Mouse (Mus musculus) spleen, adult 2 months (tissue): ENCODE results near the gene S100a1. TPM values are rescaled to one million over a fixed set of nuclear protein-coding genes. Genes with fewer than 3 reads are reported as not detected.
A peak's percentile ranks its signal among the peaks of the same experiment; 100 is the strongest.

ENCODE experiments used
- DNase-seq, 2 experiments: peaks; one replicate each; pipeline versions ENCODE4 v3.0.0 to v3.0.0-alpha.2; 2012 to 2021; ENCODE audit warnings: low spot score in 2 of 2, low read depth in 1 of 2
- H3K27ac ChIP-seq: fragments of 200-500 bp; 2 replicates; pipeline ENCODE4 v1.5.1; 2012; ENCODE audit warnings: low read length, inconsistent platforms; ENCODE audit not compliant: insufficient read depth
- H3K27me3 ChIP-seq: fragments of 200-500 bp; 2 replicates; pipeline ENCODE4 v1.6.1; 2012; ENCODE audit warnings: mild to moderate bottlenecking, moderate library complexity, low read length, inconsistent platforms; ENCODE audit not compliant: control insufficient read depth, insufficient read depth
- H3K36me3 ChIP-seq: fragments of 200-500 bp; 2 replicates; pipeline ENCODE4 v1.6.1; 2012; ENCODE audit warnings: mild to moderate bottlenecking, low read length, inconsistent platforms; ENCODE audit not compliant: control insufficient read depth, insufficient read depth
- H3K4me1 ChIP-seq: fragments of 200-500 bp; 2 replicates; pipeline ENCODE4 v1.6.1; 2011; ENCODE audit warnings: inconsistent platforms; ENCODE audit not compliant: control insufficient read depth, insufficient read depth, insufficient read length
- H3K4me3 ChIP-seq: fragments of 200-500 bp; 2 replicates; pipeline ENCODE4 v1.5.1; 2011; ENCODE audit warnings: mild to moderate bottlenecking, inconsistent platforms; ENCODE audit not compliant: insufficient read depth, insufficient read length; ENCODE audit errors: extremely low read depth
- CTCF ChIP-seq: fragments of 200-500 bp; IDR thresholded peaks from 2 replicates; pipeline ENCODE4 v1.5.1; 2011; ENCODE audit warnings: mild to moderate bottlenecking, inconsistent platforms; ENCODE audit not compliant: insufficient read depth, insufficient read length, insufficient replicate concordance; ENCODE audit errors: extremely low read depth
- POLR2A ChIP-seq: fragments of 200-500 bp; IDR thresholded peaks from 2 replicates; pipeline ENCODE4 v1.6.1; 2011; ENCODE audit warnings: low read depth, low read length, inconsistent platforms
- WGBS: fragments of 180-500 bp; shearing (Covaris S2); methylation state at CpG from one replicate; pipeline ENCODE4 v1.1.7; 2018; 5-methylcytosine and 5-hydroxymethylcytosine counted together
- polyA plus RNA-seq: library from polyadenylated mRNA; depleted of rRNA; stranded (reverse); fragments of >200 nt; gene quantifications from 2 replicates; pipeline ENCODE4 v1.2.3, GENCODE M21; 2012

Gene S100a1
- polyA plus RNA-seq, 1 experiment, result 28.8 TPM

DNA sequence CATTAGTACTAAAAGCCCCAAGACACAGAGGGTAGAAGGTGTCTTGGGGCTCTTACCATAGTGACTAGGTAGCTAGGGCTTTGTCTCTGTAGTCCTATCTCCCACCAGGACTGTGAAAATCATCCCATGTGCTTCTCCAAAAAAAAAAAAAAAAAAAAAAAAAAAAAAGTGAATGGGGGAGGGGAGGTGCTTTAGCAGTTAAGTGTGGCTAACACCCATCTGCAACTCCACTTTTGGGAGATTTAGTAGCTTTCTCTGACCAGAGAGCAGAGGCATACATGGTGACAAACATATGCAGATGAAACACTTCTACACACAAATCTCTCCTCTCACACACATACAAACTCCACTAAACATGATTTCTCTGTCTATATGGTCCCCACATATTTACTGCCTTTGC, 16.6 kb downstream of the S100a1 start:
- Histone ChIP-seq H3K4me3 (no peak overlapping the region), H3K27me3 (no peaks in the 10 kb centered on the region), H3K27ac (no peak overlapping the region), H3K36me3 (peaks cover 37% of the 10 kb centered on the region), H3K4me1 (no peaks in the 10 kb centered on the region)
- DNase-seq, result no peak
- TF ChIP-seq POLR2A, result no peak

DNA sequence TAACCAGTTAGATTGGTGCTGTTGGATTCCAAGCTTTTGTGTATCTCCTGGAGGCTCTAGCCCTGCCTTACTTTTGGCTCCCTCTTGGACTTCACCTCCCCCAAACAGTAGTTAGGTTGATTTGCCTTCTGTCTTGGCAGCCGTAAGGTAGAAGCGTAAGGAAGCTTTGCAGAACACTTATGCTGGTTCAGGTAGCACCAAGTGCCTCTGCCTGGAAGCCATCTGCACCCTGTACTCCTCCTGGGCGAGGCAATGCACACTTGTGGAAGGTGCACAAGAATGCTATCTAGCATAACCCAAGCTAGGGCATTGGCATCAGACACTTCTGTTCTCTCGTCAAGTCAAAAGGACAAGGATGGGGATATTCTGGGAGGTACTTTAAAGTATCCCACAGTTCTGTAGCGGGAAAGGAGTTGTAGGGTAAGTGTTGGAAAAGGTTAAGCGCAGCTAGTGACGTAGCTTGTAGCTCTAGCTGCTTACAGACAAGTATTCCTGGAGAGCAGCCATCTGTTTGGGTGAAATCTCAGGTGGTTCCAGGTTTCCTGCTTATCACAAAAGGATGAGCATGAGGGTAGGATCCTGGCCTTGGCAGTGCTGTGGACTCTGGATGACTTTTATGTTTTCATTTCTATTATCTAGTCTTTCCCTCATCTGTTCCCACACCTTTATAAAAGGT, 18.2 kb downstream of the S100a1 start:
- DNase-seq, result no peak
- Histone ChIP-seq H3K36me3 (peaks cover 24% of the 10 kb centered on the region), H3K4me3 (no peak overlapping the region), H3K27me3 (no peaks in the 10 kb centered on the region), H3K4me1 (no peaks in the 10 kb centered on the region), H3K27ac (no peak overlapping the region)
- WGBS, result 94% methylated on average over 7 of the region's 7 CpGs
- no peak for TF ChIP-seq CTCF
- TF ChIP-seq POLR2A, result no peak

DNA sequence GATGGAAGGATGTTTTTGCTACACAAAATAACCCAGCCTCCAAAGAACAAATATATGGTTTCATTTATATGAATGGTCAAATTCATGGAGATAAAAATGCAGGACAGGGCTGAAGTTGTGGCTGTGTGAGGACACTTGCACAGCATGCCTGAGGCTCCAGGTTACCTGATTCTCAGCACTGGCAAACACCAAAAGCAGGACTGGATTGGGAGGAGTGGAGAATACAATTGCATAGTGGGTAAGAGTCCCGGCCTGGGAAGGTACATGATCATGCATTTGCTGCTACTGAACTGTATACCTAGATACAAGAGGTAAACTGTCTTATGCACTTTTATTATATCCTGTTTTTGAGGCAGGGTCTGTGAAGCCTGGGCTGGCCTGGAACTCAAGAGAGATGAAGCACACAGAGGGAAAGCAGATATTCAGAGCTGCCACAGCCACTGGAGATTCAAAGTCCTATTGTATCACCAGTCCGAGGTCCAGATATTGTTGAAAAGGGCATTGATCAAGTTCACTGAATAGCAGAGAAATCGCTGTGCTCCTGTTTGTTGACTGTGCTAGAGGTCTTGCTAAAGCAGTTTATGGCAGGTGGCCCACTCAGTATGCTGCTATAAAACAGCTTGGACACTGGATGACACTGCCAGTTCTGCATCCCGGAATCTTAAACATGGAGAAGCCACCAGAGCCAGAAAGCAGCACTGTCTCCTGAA, 20.2 kb downstream of the S100a1 start:
- Histone ChIP-seq H3K36me3 (peaks cover 19% of the 10 kb centered on the region), H3K27me3 (no peaks in the 10 kb centered on the region), H3K4me1 (no peaks in the 10 kb centered on the region), H3K27ac (no peak overlapping the region), H3K4me3 (no peak overlapping the region)
- DNase-seq, result no peak
- WGBS, result 86% methylated on average over 4 of the region's 4 CpGs
- TF ChIP-seq CTCF (no peak), POLR2A (no peak)

DNA sequence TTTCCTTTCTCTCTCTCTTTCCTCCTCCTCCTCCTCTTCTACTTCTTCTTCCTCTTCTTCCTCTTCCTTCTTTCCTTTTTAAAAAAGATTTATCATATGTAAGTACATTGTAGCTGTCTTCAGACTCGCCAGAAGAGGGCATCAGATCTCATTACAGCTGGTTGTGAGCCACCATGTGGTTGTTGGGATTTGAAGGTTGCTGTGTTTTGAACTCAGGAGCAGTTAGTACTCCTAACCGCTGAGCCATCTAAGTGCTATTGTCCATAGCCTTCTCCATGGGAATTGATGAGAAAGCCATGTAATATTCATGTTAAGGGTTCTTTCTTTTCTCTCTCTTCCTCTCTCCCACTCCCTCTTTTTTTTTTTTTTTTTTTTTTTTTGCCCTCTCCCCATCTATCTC, 22.8 kb downstream of the S100a1 start:
- 35% methylated on average over 2 of the region's 2 CpGs for whole genome bisulfite sequencing
- Histone ChIP-seq H3K36me3 (peaks cover 28% of the 10 kb centered on the region), H3K27ac (no peak overlapping the region), H3K4me3 (no peak overlapping the region), H3K27me3 (no peaks in the 10 kb centered on the region), H3K4me1 (no peaks in the 10 kb centered on the region)
- DNase-seq, result peak; percentile 38 to 54
- TF ChIP-seq POLR2A (no peak), CTCF (no peak)

DNA sequence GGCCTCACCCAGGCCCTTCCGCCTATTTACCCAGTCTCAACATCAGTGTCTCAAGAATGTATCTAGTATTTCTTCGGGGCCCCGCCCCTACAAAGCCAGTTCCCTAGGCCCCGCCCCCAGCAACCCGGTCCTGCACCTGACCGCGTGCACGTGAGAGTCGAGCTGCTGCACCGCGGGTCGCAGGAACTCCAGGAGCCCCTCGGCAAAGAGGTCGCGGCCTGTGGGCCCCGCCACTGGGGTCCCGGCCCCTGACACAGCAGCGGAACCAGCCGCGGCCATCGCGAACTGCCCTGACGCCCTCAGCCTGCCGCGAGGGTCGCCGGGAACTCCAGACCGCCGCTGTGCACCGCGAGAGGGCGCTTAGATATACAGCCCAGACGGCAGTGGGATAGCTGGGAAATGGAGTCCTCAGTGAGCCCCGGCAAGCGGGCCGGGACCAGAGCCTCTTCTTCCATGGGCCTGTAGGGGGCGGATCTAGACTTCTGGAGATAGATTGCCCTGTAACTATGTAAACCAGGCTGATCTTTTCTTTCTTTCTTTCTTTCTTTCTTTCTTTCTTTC, 23.4 kb downstream of the S100a1 start, which contains the start of gene Snapin:
Snapin (minus strand) TSS at position 338 of the 561 bp plus-strand sequence.
- Histone ChIP-seq H3K4me1 (no peaks in the 10 kb centered on the region), H3K27me3 (no peaks in the 10 kb centered on the region), H3K36me3 (peaks cover 30% of the 10 kb centered on the region), H3K4me3 (peak within 1 kb of the TSS; percentile 99), H3K27ac (peak within 1 kb of the TSS; percentile 92)
- TF ChIP-seq POLR2A (peak; percentile 36; the same call in 1 of the 2 replicates), CTCF (peak; percentile 85)
- peak; percentile 90 to 95 for DNase-seq
- under 1% methylated on average over 37 of the region's 37 CpGs for WGBS

DNA sequence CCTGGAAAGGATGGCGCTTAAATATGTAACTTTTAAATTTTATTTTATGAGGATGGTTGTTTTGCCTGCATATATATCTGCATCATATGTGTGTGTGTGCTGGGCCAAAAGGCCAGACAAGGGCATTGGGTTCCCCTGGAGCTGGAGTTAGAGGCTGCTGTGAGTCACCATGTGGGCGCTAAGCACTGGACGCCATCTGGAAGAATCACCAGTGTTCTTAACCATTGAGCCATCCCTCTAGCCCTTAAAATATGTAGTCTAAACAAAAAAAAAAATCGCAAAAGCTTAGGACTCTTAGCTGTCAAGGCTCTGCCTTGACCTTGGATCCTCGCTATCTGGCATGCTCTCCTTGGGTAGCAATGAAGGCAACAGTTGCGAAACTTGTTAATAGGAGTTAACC, 25.6 kb downstream of the S100a1 start:
- WGBS, result 95% methylated on average over 6 of the region's 6 CpGs
- H3K36me3 ChIP-seq, result peaks cover 35% of the 10 kb centered on the region

DNA sequence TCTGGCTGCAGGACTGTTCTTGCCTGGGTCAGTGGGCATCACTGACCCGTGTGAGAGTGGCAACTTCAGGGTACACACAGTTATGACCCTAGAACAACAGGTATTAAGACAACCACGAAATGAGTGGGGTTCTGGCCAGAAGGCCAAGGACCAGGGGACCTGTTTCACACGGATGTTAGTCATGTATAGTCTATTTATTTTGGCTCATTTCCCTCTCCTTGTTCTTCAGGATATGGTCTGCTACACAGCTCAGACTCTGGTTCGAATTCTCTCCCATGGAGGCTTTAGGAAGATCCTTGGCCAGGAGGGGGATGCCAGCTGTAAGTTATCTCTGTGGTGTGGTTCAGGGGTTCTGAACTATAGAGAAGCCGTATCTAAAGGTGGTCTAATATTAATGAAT, 27.2 kb downstream of the S100a1 start:
- H3K4me1 ChIP-seq, result no peaks in the 10 kb centered on the region
- peaks cover 47% of the 10 kb centered on the region for H3K36me3 ChIP-seq
- no peak for TF ChIP-seq POLR2A
- TF ChIP-seq CTCF, result no peak
- H3K27me3 ChIP-seq, result no peaks in the 10 kb centered on the region
- WGBS, result 90% methylated on average over 5 of the region's 5 CpGs
- no peak overlapping the region for H3K4me3 ChIP-seq
- H3K27ac ChIP-seq, result no peak overlapping the region
- no peak for DNase-seq

More for the DNA sequence above, 25.6 kb downstream of the S100a1 start:
- Histone ChIP-seq H3K4me3 (no peak overlapping the region), H3K27me3 (no peaks in the 10 kb centered on the region), H3K27ac (no peak overlapping the region), H3K4me1 (no peaks in the 10 kb centered on the region)
- DNase-seq, result no peak
- TF ChIP-seq CTCF (no peak), POLR2A (no peak)
